Mouse (Mus musculus): ENCODE measurements at regions not wholly inside any gene's neighbourhood (a gene's known extent, or its start where the extent isn't known, plus 50 kb on each side); places are given as distances from the start of the nearest gene placed in this dataset.
"Not testable (repeated sequence)": the region's sequence is repeated elsewhere in the genome, so short reads cannot be mapped to it uniquely, and the experiment has no call there.

GRCm38 (mm10) chr12:51165186-51165585 is 182.7 kb upstream of the G2e3 start:
- H3K9me3 ChIP-seq (ENCODE audit: control insufficient read depth, low read length): no peaks in the 10 kb centered on the region
- H3K27ac ChIP-seq (replicated peaks in 1 of 2; ENCODE audit: control insufficient read depth in 1 of 2, insufficient read depth in 1 of 2, low read depth in 2 of 2, low read length in 2 of 2): no peak overlapping the region
- H3K27me3 ChIP-seq (ENCODE audit: control insufficient read depth, insufficient read depth, low read length): no peaks in the 10 kb centered on the region
- ATAC-seq (ENCODE audit: insufficient number of reproducible peaks, insufficient read depth, low FRiP score, low read depth): no peak
- H3K4me1 ChIP-seq (ENCODE audit: control insufficient read depth in 2 of 2, insufficient read depth in 2 of 2, low read length in 2 of 2): no peaks in the 10 kb centered on the region
- 85% methylated on average over 7 of the region's 7 CpGs for WGBS
- no peaks in the 10 kb centered on the region for H3K36me3 ChIP-seq (ENCODE audit: control insufficient read depth, insufficient read depth, low read length)
- H3K4me3 ChIP-seq (ENCODE audit: control insufficient read depth in 1 of 2, insufficient read depth in 1 of 2, low read depth in 1 of 2, low read length in 2 of 2): no peak overlapping the region
- H3K9ac ChIP-seq (ENCODE audit: low read length): no peak overlapping the region
- H3K4me2 ChIP-seq (ENCODE audit: low read length): no peak overlapping the region

DNA sequence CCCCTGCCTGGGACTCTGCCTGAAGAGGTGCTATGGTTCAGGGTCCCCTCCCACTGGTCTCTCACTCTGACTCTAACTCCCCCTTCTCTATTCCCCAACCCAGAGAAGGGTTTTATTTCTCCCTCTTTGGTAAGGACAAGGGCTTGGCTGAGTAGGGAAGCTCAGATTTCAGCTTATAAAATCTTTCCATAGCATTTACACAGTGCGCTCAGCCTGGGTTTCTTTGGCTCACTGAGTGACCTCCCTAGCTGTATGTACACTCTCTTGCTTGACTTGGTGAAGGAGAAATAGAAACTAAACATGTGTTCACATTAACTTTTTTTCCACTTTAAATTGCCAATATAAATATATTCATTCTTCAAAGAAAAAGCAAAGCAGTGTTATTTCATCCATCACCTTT is 186.9 kb upstream of the G2e3 start:
- Histone ChIP-seq H3K36me3 (ENCODE audit: control insufficient read depth, insufficient read depth, low read length) (no peaks in the 10 kb centered on the region), H3K4me3 (ENCODE audit: control insufficient read depth in 1 of 2, insufficient read depth in 1 of 2, low read depth in 1 of 2, low read length in 2 of 2) (no peak overlapping the region), H3K9me3 (ENCODE audit: control insufficient read depth, low read length) (no peaks in the 10 kb centered on the region), H3K27me3 (ENCODE audit: control insufficient read depth, insufficient read depth, low read length) (no peaks in the 10 kb centered on the region), H3K27ac (replicated peaks in 1 of 2; ENCODE audit: control insufficient read depth in 1 of 2, insufficient read depth in 1 of 2, low read depth in 2 of 2, low read length in 2 of 2) (no peak overlapping the region), H3K4me1 (ENCODE audit: control insufficient read depth in 2 of 2, insufficient read depth in 2 of 2, low read length in 2 of 2) (no peaks in the 10 kb centered on the region), H3K9ac (ENCODE audit: low read length) (no peak overlapping the region), H3K4me2 (ENCODE audit: low read length) (no peak overlapping the region)
- no peak for ATAC-seq (ENCODE audit: insufficient number of reproducible peaks, insufficient read depth, low FRiP score, low read depth)
- 82% methylated on average over 1 of the region's 1 CpGs for WGBS

- H3K4me3 ChIP-seq (ENCODE audit: control insufficient read depth in 1 of 2, insufficient read depth in 1 of 2, low read depth in 1 of 2, low read length in 2 of 2): no peak overlapping the region
- no peaks in the 10 kb centered on the region for H3K9me3 ChIP-seq (ENCODE audit: control insufficient read depth, low read length)
- H3K4me2 ChIP-seq (ENCODE audit: low read length): no peak overlapping the region
- no peak for ATAC-seq (ENCODE audit: insufficient number of reproducible peaks, insufficient read depth, low FRiP score, low read depth)
- 90% methylated on average over 1 of the region's 1 CpGs for WGBS
- H3K27me3 ChIP-seq (ENCODE audit: control insufficient read depth, insufficient read depth, low read length): no peaks in the 10 kb centered on the region
- H3K36me3 ChIP-seq (ENCODE audit: control insufficient read depth, insufficient read depth, low read length): no peaks in the 10 kb centered on the region
- no peak overlapping the region for H3K9ac ChIP-seq (ENCODE audit: low read length)
- H3K27ac ChIP-seq (replicated peaks in 1 of 2; ENCODE audit: control insufficient read depth in 1 of 2, insufficient read depth in 1 of 2, low read depth in 2 of 2, low read length in 2 of 2): no peak overlapping the region
- H3K4me1 ChIP-seq (ENCODE audit: control insufficient read depth in 2 of 2, insufficient read depth in 2 of 2, low read length in 2 of 2): no peaks in the 10 kb centered on the region
These were observed 187.7 kb upstream of the G2e3 start for GRCm38 (mm10) chr12:51160122-51160521.

DNA sequence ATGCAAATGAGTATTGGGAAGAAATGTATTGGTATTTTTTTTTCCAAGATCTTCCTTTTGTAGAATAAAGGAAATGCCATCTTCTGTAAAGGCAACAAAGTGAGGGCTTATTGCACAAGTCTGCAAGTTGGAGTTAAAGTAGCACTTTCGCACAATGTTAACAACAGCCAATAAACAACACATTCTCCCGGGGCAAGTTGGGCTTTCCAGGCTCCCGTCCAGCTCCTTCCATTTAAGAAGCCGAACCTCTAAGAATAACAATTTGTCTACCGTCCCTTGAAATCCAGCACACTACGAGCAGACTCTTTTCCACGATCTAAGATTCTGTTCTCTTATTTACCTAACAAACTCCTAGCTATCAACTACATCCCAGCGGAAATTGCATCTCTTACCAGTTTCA is 199.9 kb upstream of the G2e3 start:
- ATAC-seq (ENCODE audit: insufficient number of reproducible peaks, insufficient read depth, low FRiP score, low read depth): no peak
- 74% methylated on average over 8 of the region's 8 CpGs for WGBS
- no peak overlapping the region for H3K9ac ChIP-seq (ENCODE audit: low read length)

DNA sequence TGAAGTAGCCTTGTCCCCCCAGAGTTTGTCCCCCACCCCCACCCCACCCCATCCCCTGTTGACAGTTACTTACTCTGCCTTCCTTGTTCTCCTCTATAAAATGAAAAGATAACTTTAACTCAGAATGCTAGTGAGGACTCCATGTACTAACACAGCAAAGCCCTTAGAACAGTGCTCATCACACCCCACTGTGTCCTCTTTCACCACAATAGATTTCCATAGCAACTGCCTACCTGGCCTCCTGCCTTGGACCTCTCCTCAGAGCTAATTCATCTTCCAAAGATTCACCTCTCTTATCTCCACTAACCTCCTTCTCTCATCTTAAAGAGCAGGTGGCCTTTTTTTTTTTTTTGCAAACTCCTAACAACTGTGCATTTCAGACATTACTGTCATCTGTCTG is 204.0 kb upstream of the G2e3 start:
- no peaks in the 10 kb centered on the region for H3K4me1 ChIP-seq (ENCODE audit: control insufficient read depth in 2 of 2, insufficient read depth in 2 of 2, low read length in 2 of 2)
- H3K9ac ChIP-seq (ENCODE audit: low read length): no peak overlapping the region
- no peaks in the 10 kb centered on the region for H3K9me3 ChIP-seq (ENCODE audit: control insufficient read depth, low read length)
- H3K4me3 ChIP-seq (ENCODE audit: control insufficient read depth in 1 of 2, insufficient read depth in 1 of 2, low read depth in 1 of 2, low read length in 2 of 2): no peak overlapping the region
- H3K27ac ChIP-seq (replicated peaks in 1 of 2; ENCODE audit: control insufficient read depth in 1 of 2, insufficient read depth in 1 of 2, low read depth in 2 of 2, low read length in 2 of 2): no peak overlapping the region
- no peaks in the 10 kb centered on the region for H3K27me3 ChIP-seq (ENCODE audit: control insufficient read depth, insufficient read depth, low read length)
- no peak overlapping the region for H3K4me2 ChIP-seq (ENCODE audit: low read length)
- no peaks in the 10 kb centered on the region for H3K36me3 ChIP-seq (ENCODE audit: control insufficient read depth, insufficient read depth, low read length)
- ATAC-seq (ENCODE audit: insufficient number of reproducible peaks, insufficient read depth, low FRiP score, low read depth): no peak

More for the DNA sequence above, 199.9 kb upstream of the G2e3 start:
- no peaks in the 10 kb centered on the region for H3K36me3 ChIP-seq (ENCODE audit: control insufficient read depth, insufficient read depth, low read length)
- H3K4me2 ChIP-seq (ENCODE audit: low read length): no peak overlapping the region
- H3K27me3 ChIP-seq (ENCODE audit: control insufficient read depth, insufficient read depth, low read length): no peaks in the 10 kb centered on the region
- no peak overlapping the region for H3K27ac ChIP-seq (replicated peaks in 1 of 2; ENCODE audit: control insufficient read depth in 1 of 2, insufficient read depth in 1 of 2, low read depth in 2 of 2, low read length in 2 of 2)
- H3K9me3 ChIP-seq (ENCODE audit: control insufficient read depth, low read length): no peaks in the 10 kb centered on the region
- no peak overlapping the region for H3K4me3 ChIP-seq (ENCODE audit: control insufficient read depth in 1 of 2, insufficient read depth in 1 of 2, low read depth in 1 of 2, low read length in 2 of 2)
- no peaks in the 10 kb centered on the region for H3K4me1 ChIP-seq (ENCODE audit: control insufficient read depth in 2 of 2, insufficient read depth in 2 of 2, low read length in 2 of 2)

DNA sequence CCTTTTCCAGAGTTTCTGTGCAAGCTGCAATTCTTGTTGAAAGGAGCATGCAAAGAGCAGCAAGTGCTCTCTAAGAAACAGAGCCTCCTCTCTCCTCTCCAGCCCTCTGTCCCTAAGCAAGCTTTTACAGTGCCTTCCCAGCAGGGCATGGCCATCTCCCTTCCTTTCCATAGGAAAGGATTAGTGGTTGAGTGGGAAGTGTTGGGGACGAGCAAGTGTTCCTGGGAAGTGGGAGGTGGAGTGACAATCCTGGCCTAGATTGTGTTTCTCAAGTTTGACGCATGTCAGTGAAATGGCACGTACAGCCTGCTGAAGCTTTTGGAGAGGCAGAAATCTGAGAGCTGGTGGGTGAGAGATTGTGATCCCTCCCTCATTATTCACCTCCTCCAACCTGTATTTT is 204.7 kb upstream of the G2e3 start:
- H3K27ac ChIP-seq (replicated peaks in 1 of 2; ENCODE audit: control insufficient read depth in 1 of 2, insufficient read depth in 1 of 2, low read depth in 2 of 2, low read length in 2 of 2): no peak overlapping the region
- no peaks in the 10 kb centered on the region for H3K9me3 ChIP-seq (ENCODE audit: control insufficient read depth, low read length)
- 18% methylated on average over 3 of the region's 3 CpGs for WGBS
- no peak overlapping the region for H3K4me2 ChIP-seq (ENCODE audit: low read length)
- H3K36me3 ChIP-seq (ENCODE audit: control insufficient read depth, insufficient read depth, low read length): no peaks in the 10 kb centered on the region
- H3K4me3 ChIP-seq (ENCODE audit: control insufficient read depth in 1 of 2, insufficient read depth in 1 of 2, low read depth in 1 of 2, low read length in 2 of 2): no peak overlapping the region
- no peaks in the 10 kb centered on the region for H3K27me3 ChIP-seq (ENCODE audit: control insufficient read depth, insufficient read depth, low read length)
- no peaks in the 10 kb centered on the region for H3K4me1 ChIP-seq (ENCODE audit: control insufficient read depth in 2 of 2, insufficient read depth in 2 of 2, low read length in 2 of 2)
- H3K9ac ChIP-seq (ENCODE audit: low read length): no peak overlapping the region
- no peak for ATAC-seq (ENCODE audit: insufficient number of reproducible peaks, insufficient read depth, low FRiP score, low read depth)

DNA sequence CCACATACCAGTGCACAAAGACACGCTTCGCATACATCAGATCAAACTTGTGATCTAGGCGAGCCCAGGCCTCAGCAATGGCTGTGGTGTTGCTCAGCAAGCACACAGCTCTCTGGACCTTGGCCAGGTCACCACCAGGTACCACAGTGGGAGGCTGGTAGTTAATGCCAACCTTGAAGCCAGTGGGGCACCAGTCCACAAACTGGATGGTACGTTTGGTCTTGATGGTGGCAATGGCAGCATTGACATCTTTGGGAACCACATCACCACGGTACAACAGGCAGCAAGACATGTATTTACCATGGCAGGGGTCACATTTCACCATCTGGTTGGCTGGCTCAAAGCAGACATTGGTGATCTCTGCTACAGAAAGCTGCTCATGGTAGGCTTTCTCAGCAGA is 214.2 kb upstream of the G2e3 start:
- H3K4me3 ChIP-seq (ENCODE audit: control insufficient read depth in 1 of 2, insufficient read depth in 1 of 2, low read depth in 1 of 2, low read length in 2 of 2); ATAC-seq (ENCODE audit: insufficient number of reproducible peaks, insufficient read depth, low FRiP score, low read depth); H3K4me2 ChIP-seq (ENCODE audit: low read length); H3K27me3 ChIP-seq (ENCODE audit: control insufficient read depth, insufficient read depth, low read length); H3K4me1 ChIP-seq (ENCODE audit: control insufficient read depth in 2 of 2, insufficient read depth in 2 of 2, low read length in 2 of 2); H3K9ac ChIP-seq (ENCODE audit: low read length); H3K9me3 ChIP-seq (ENCODE audit: control insufficient read depth, low read length); H3K36me3 ChIP-seq (ENCODE audit: control insufficient read depth, insufficient read depth, low read length); H3K27ac ChIP-seq (replicated peaks in 1 of 2; ENCODE audit: control insufficient read depth in 1 of 2, insufficient read depth in 1 of 2, low read depth in 2 of 2, low read length in 2 of 2): not testable (repeated sequence)
- 72% methylated on average over 5 of the region's 5 CpGs for WGBS

GRCm38 (mm10) chr12:51128274-51128673 is 219.6 kb upstream of the G2e3 start:
- no peak for ATAC-seq (ENCODE audit: insufficient number of reproducible peaks, insufficient read depth, low FRiP score, low read depth)
- no peaks in the 10 kb centered on the region for H3K9me3 ChIP-seq (ENCODE audit: control insufficient read depth, low read length)
- H3K27ac ChIP-seq (replicated peaks in 1 of 2; ENCODE audit: control insufficient read depth in 1 of 2, insufficient read depth in 1 of 2, low read depth in 2 of 2, low read length in 2 of 2): no peak overlapping the region
- no peak overlapping the region for H3K4me3 ChIP-seq (ENCODE audit: control insufficient read depth in 1 of 2, insufficient read depth in 1 of 2, low read depth in 1 of 2, low read length in 2 of 2)
- H3K27me3 ChIP-seq (ENCODE audit: control insufficient read depth, insufficient read depth, low read length): no peaks in the 10 kb centered on the region
- H3K4me1 ChIP-seq (ENCODE audit: control insufficient read depth in 2 of 2, insufficient read depth in 2 of 2, low read length in 2 of 2): no peaks in the 10 kb centered on the region
- H3K36me3 ChIP-seq (ENCODE audit: control insufficient read depth, insufficient read depth, low read length): no peaks in the 10 kb centered on the region
- no peak overlapping the region for H3K9ac ChIP-seq (ENCODE audit: low read length)
- no peak overlapping the region for H3K4me2 ChIP-seq (ENCODE audit: low read length)
